Mouse (Mus musculus) embryonic facial prominence, embryonic 10.5 days (tissue): ENCODE measurements at regions not wholly inside any gene's neighbourhood (a gene's known extent, or its start where the extent isn't known, plus 50 kb on each side); places are given as distances from the start of the nearest gene placed in this dataset.

ENCODE experiments used
- DNase-seq: peaks from one replicate; pipeline ENCODE4 v3.0.0-alpha.2; 2017; ENCODE audit warnings: low spot score
- H3K27ac ChIP-seq: fragments of 300-500 bp; sonication (generic); replicated peaks from 2 replicates; pipeline ENCODE4 v1.5.1; 2016; ENCODE audit warnings: mild to moderate bottlenecking
- H3K27me3 ChIP-seq: fragments of 300-500 bp; sonication (generic); replicated peaks from 2 replicates; pipeline ENCODE4 v1.6.1; 2016; ENCODE audit warnings: low read depth, mild to moderate bottlenecking; ENCODE audit not compliant: poor library complexity, severe bottlenecking
- H3K36me3 ChIP-seq: fragments of 300-500 bp; sonication (generic); replicated peaks from 2 replicates; pipeline ENCODE4 v1.6.1; 2016; ENCODE audit warnings: mild to moderate bottlenecking, moderate library complexity
- H3K4me1 ChIP-seq: fragments of 300-500 bp; sonication (generic); 2 replicates; pipeline ENCODE4 v1.6.1; 2016
- H3K4me3 ChIP-seq: fragments of 300-500 bp; sonication (generic); 2 replicates; pipeline ENCODE4 v1.5.1; 2016; ENCODE audit warnings: mild to moderate bottlenecking, moderate library complexity
- H3K9me3 ChIP-seq: fragments of 300-500 bp; sonication (generic); 2 replicates; pipeline ENCODE4 v1.6.1; 2016; ENCODE audit warnings: mild to moderate bottlenecking
- WGBS: fragments of 180-500 bp; shearing (Covaris S2); methylation state at CpG from one replicate; pipeline ENCODE4 v1.1.7; 2016; 5-methylcytosine and 5-hydroxymethylcytosine counted together

DNA sequence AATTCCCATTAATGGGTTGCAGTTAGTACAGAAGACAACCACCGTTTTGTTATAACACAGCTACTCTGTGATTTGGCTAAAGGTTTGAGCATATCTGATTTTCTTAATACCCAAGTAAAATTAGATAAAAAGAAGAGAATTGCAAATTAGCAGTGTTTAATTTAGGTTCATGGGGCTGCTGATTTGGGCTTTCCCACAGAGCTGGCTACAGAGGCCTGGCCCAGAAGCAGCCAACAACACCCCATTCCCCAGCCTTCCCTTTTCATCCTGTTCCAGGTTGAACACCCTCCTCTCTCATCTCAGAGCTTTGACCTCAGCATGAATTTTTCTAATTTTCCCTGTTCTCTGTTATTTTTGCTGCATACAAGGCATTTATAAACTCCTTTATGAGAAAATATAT lies 260.3 kb upstream of the Negr1 start:
- Histone ChIP-seq H3K27ac (no peak overlapping the region), H3K4me1 (0 out of 2 replicates have a peak, but pooled peaks cover 4% of the 10 kb centered on the region), H3K36me3 (no peaks in the 10 kb centered on the region), H3K9me3 (no peaks in the 10 kb centered on the region), H3K4me3 (no peak overlapping the region), H3K27me3 (no peaks in the 10 kb centered on the region)
- 86% methylated on average over 1 of the region's 1 CpGs for WGBS
- no peak for DNase-seq

GRCm38 (mm10) chr3:156301745-156302144 lies 259.8 kb upstream of the Negr1 start:
- no peaks in the 10 kb centered on the region for H3K9me3 ChIP-seq
- WGBS = 91% methylated on average over 3 of the region's 3 CpGs
- H3K27ac ChIP-seq = no peak overlapping the region
- H3K36me3 ChIP-seq = no peaks in the 10 kb centered on the region
- DNase-seq = no peak
- H3K4me1 ChIP-seq = 0 out of 2 replicates have a peak, but pooled peaks cover 4% of the 10 kb centered on the region
- no peaks in the 10 kb centered on the region for H3K27me3 ChIP-seq
- H3K4me3 ChIP-seq = no peak overlapping the region

- WGBS = 36% methylated on average over 4 of the region's 4 CpGs
- Histone ChIP-seq H3K9me3 (no peaks in the 10 kb centered on the region), H3K27ac (no peak overlapping the region), H3K27me3 (no peaks in the 10 kb centered on the region), H3K36me3 (no peaks in the 10 kb centered on the region), H3K4me3 (no peak overlapping the region), H3K4me1 (0 out of 2 replicates have a peak, but pooled peaks cover 4% of the 10 kb centered on the region)
- no peak for DNase-seq
Measured at GRCm38 (mm10) chr3:156304174-156304573, 257.4 kb upstream of the Negr1 start.

DNA sequence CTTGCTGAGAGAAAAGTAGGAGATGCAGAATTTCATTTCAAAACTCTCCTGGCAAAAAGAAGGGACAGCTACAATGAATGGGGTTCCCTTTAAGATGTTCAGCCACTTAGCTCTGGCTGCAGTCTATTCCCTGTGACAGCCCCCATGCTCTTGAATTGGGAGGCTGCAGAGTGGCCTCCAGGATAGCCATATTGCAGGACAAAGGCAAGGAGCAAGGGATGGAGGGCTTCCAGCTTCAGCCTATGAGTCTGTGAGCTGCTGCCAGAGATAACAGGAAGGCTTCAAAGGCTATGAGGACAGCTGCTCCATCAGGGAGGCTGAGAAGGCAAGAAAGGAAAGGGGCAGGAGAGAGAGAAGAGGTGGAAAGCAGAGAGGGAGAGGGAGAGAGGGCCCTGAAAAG lies 256.5 kb upstream of the Negr1 start:
- DNase-seq = no peak
- Histone ChIP-seq H3K4me3 (no peak overlapping the region), H3K4me1 (0 out of 2 replicates have a peak, but pooled peaks cover 3% of the 10 kb centered on the region), H3K27ac (no peak overlapping the region), H3K27me3 (no peaks in the 10 kb centered on the region), H3K9me3 (no peaks in the 10 kb centered on the region), H3K36me3 (no peaks in the 10 kb centered on the region)

GRCm38 (mm10) chr3:156335033-156335793 lies 226.4 kb upstream of the Negr1 start:
- DNase-seq = no peak
- WGBS = 82% methylated on average over 6 of the region's 6 CpGs
- no peaks in the 10 kb centered on the region for H3K27me3 ChIP-seq
- H3K9me3 ChIP-seq = no peaks in the 10 kb centered on the region
- no peak overlapping the region for H3K27ac ChIP-seq
- no peaks in the 10 kb centered on the region for H3K4me1 ChIP-seq
- no peaks in the 10 kb centered on the region for H3K36me3 ChIP-seq
- no peak overlapping the region for H3K4me3 ChIP-seq

- DNase-seq = no peak
- 90% methylated on average over 1 of the region's 1 CpGs for WGBS
- H3K4me3 ChIP-seq = no peak overlapping the region
- no peaks in the 10 kb centered on the region for H3K9me3 ChIP-seq
- no peaks in the 10 kb centered on the region for H3K36me3 ChIP-seq
- no peak overlapping the region for H3K27ac ChIP-seq
- H3K4me1 ChIP-seq = no peaks in the 10 kb centered on the region
- H3K27me3 ChIP-seq = no peaks in the 10 kb centered on the region
Measured at GRCm38 (mm10) chr3:156341484-156341883, 220.1 kb upstream of the Negr1 start.

DNA sequence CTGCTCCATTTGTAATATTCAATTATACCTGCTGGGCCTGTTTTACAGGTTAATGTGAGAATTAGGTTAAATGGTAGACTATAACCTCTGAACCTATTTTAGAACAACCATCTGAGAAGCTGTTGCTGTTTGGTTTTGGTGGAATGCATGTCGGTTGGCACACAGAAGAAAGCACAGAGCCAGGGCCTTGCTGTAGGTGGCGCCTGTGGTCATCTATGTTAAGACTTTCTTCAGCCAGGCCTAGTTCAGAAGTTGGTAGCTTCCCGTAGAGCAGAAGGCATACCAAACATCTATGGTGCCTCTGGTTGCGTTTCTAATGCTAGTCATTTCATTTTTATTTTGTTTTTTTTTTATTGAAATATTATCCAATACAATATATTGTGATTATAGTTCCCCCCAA lies 209.9 kb upstream of the Negr1 start:
- Histone ChIP-seq H3K4me1 (no peaks in the 10 kb centered on the region), H3K27ac (no peak overlapping the region), H3K4me3 (no peak overlapping the region), H3K27me3 (no peaks in the 10 kb centered on the region), H3K9me3 (no peaks in the 10 kb centered on the region), H3K36me3 (no peaks in the 10 kb centered on the region)
- 57% methylated on average over 4 of the region's 4 CpGs for WGBS
- no peak for DNase-seq

DNA sequence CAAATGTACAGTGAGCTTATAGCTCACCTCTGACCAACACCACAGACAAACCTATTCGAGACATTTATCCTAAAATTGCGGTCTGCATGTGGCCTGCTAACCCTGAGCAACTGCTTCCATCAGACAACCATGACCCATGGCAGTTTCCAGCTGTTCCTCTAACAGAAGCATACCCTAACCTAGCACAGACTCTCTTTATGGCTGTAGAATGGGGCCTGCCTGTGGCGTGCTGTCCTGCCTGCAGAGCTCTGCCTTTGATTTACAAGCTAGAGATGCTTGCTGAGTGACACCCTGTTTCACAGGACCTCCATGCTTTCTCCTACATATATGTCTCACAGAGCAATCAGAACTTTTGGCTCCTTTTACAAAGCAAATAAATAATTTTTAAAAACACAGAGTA lies 208.2 kb upstream of the Negr1 start:
- Histone ChIP-seq H3K4me3 (no peak overlapping the region), H3K27ac (no peak overlapping the region), H3K9me3 (no peaks in the 10 kb centered on the region), H3K4me1 (no peaks in the 10 kb centered on the region), H3K36me3 (no peaks in the 10 kb centered on the region), H3K27me3 (no peaks in the 10 kb centered on the region)
- WGBS = 70% methylated on average over 3 of the region's 3 CpGs
- no peak for DNase-seq

GRCm38 (mm10) chr3:156353841-156354473 lies 207.6 kb upstream of the Negr1 start:
- no peak overlapping the region for H3K4me3 ChIP-seq
- H3K9me3 ChIP-seq = no peaks in the 10 kb centered on the region
- H3K36me3 ChIP-seq = no peaks in the 10 kb centered on the region
- no peak for DNase-seq
- H3K27ac ChIP-seq = no peak overlapping the region
- H3K4me1 ChIP-seq = no peaks in the 10 kb centered on the region
- no peaks in the 10 kb centered on the region for H3K27me3 ChIP-seq
- 82% methylated on average over 9 of the region's 9 CpGs for whole genome bisulfite sequencing

GRCm38 (mm10) chr3:156368669-156369343 lies 192.8 kb upstream of the Negr1 start:
- Histone ChIP-seq H3K27ac (no peak overlapping the region), H3K4me1 (no peaks in the 10 kb centered on the region), H3K9me3 (no peaks in the 10 kb centered on the region), H3K4me3 (no peak overlapping the region), H3K36me3 (no peaks in the 10 kb centered on the region), H3K27me3 (no peaks in the 10 kb centered on the region)
- DNase-seq = no peak
- 79% methylated on average over 3 of the region's 3 CpGs for WGBS

GRCm38 (mm10) chr3:156376717-156377116 lies 184.9 kb upstream of the Negr1 start:
- no peak overlapping the region for H3K27ac ChIP-seq
- H3K4me1 ChIP-seq = no peaks in the 10 kb centered on the region
- H3K36me3 ChIP-seq = no peaks in the 10 kb centered on the region
- H3K27me3 ChIP-seq = no peaks in the 10 kb centered on the region
- no peak overlapping the region for H3K4me3 ChIP-seq
- no peaks in the 10 kb centered on the region for H3K9me3 ChIP-seq
- no peak for DNase-seq

- Histone ChIP-seq H3K4me3 (no peak overlapping the region), H3K27ac (no peak overlapping the region), H3K27me3 (no peaks in the 10 kb centered on the region), H3K9me3 (no peaks in the 10 kb centered on the region), H3K4me1 (no peaks in the 10 kb centered on the region), H3K36me3 (no peaks in the 10 kb centered on the region)
- DNase-seq = no peak
Measured at GRCm38 (mm10) chr3:156382919-156383318, 178.7 kb upstream of the Negr1 start.

GRCm38 (mm10) chr3:156406136-156406535 lies 155.5 kb upstream of the Negr1 start:
- DNase-seq = no peak
- WGBS = 85% methylated on average over 3 of the region's 3 CpGs
- no peak overlapping the region for H3K4me3 ChIP-seq
- H3K4me1 ChIP-seq = no peaks in the 10 kb centered on the region
- no peaks in the 10 kb centered on the region for H3K27me3 ChIP-seq
- no peak overlapping the region for H3K27ac ChIP-seq
- no peaks in the 10 kb centered on the region for H3K36me3 ChIP-seq
- H3K9me3 ChIP-seq = no peaks in the 10 kb centered on the region
